Mouse (Mus musculus): ENCODE data around the gene Mmp9.
A peak's percentile ranks its signal among the peaks of the same experiment; 100 is the strongest.

Mmp9 gene

GRCm38 (mm10) chr2:164912749-164913427, 27.7 kb upstream of the Mmp9 start:
- DNase-seq (ENCODE audit: low spot score in 2 of 2): no peak

- peak; percentile 43 to 60 for DNase-seq (ENCODE audit: low spot score in 2 of 2)
Measured at GRCm38 (mm10) chr2:164913428-164913786, 27.2 kb upstream of the Mmp9 start.

GRCm38 (mm10) chr2:164916820-164917219, 23.8 kb upstream of the Mmp9 start:
- no peak for DNase-seq (ENCODE audit: low spot score in 2 of 2)

- DNase-seq (ENCODE audit: low spot score in 2 of 2): no peak
Measured at GRCm38 (mm10) chr2:164917371-164917770, 23.2 kb upstream of the Mmp9 start.

GRCm38 (mm10) chr2:164918325-164918724, 22.3 kb upstream of the Mmp9 start:
- no peak for DNase-seq (ENCODE audit: low spot score in 2 of 2)

- DNase-seq (ENCODE audit: low spot score in 2 of 2): no peak
Measured at GRCm38 (mm10) chr2:164921984-164922383, 18.6 kb upstream of the Mmp9 start.

- DNase-seq (ENCODE audit: low spot score in 2 of 2): no peak
Measured at GRCm38 (mm10) chr2:164923291-164923690, 17.3 kb upstream of the Mmp9 start.

GRCm38 (mm10) chr2:164924100-164924857, 16.3 kb upstream of the Mmp9 start:
- DNase-seq (ENCODE audit: low spot score in 2 of 2): peak; percentile 79 to 93

- DNase-seq (ENCODE audit: low spot score in 2 of 2): no peak
Measured at GRCm38 (mm10) chr2:164930706-164931581, 9.6 kb upstream of the Mmp9 start.

- no peak for DNase-seq (ENCODE audit: low spot score in 2 of 2)
Measured at GRCm38 (mm10) chr2:164933534-164933933, 7.0 kb upstream of the Mmp9 start.

- no peak for DNase-seq (ENCODE audit: low spot score in 2 of 2)
Measured at GRCm38 (mm10) chr2:164935991-164936390, 4.6 kb upstream of the Mmp9 start.

- no peak for DNase-seq (ENCODE audit: low spot score in 2 of 2)
Measured at GRCm38 (mm10) chr2:164938146-164939091, 2.2 kb upstream of the Mmp9 start.

- no peak for DNase-seq (ENCODE audit: low spot score in 2 of 2)
Measured at GRCm38 (mm10) chr2:164939106-164939505, 1.5 kb upstream of the Mmp9 start.

- DNase-seq (ENCODE audit: low spot score in 2 of 2): peak; percentile 15 to 62
Measured at GRCm38 (mm10) chr2:164942692-164943290, 2.2 kb downstream of the Mmp9 start.

GRCm38 (mm10) chr2:164947506-164947905, 6.9 kb downstream of the Mmp9 start:
- DNase-seq (ENCODE audit: low spot score in 2 of 2): no peak

GRCm38 (mm10) chr2:164947930-164948329, 7.3 kb downstream of the Mmp9 start:
- DNase-seq (ENCODE audit: low spot score in 2 of 2): no peak

GRCm38 (mm10) chr2:164948962-164949361, 8.4 kb downstream of the Mmp9 start:
- DNase-seq (ENCODE audit: low spot score in 2 of 2): no peak

GRCm38 (mm10) chr2:164950501-164950900, 9.9 kb downstream of the Mmp9 start:
- no peak for DNase-seq (ENCODE audit: low spot score in 2 of 2)

GRCm38 (mm10) chr2:164951745-164952144, 11.2 kb downstream of the Mmp9 start:
- no peak for DNase-seq (ENCODE audit: low spot score in 2 of 2)

GRCm38 (mm10) chr2:164952448-164952847, 11.9 kb downstream of the Mmp9 start:
- no peak for DNase-seq (ENCODE audit: low spot score in 2 of 2)

- peak in 1 of 2 experiments; percentile 39 for DNase-seq (ENCODE audit: low spot score in 2 of 2)
Measured at GRCm38 (mm10) chr2:164953224-164953623, 12.6 kb downstream of the Mmp9 start.
